Mouse (Mus musculus) thymus, adult 2 months (tissue): Measurements from ENCODE around the gene Ccdc32.

Experiments
- CTCF ChIP-seq: fragments of 200-500 bp; IDR thresholded peaks from 2 replicates; pipeline ENCODE4 v1.5.1; 2012; ENCODE audit warnings: mild to moderate bottlenecking, control low read depth, low read length, moderate library complexity, borderline replicate concordance; ENCODE audit not compliant: control insufficient read depth, poor library complexity, insufficient read depth; ENCODE audit errors: extremely low read depth
- POLR2A ChIP-seq: fragments of 200-500 bp; IDR thresholded peaks from 2 replicates; pipeline ENCODE4 v1.6.1; 2012; ENCODE audit warnings: mild to moderate bottlenecking, low read length, control low read depth, moderate library complexity; ENCODE audit not compliant: control insufficient read depth, poor library complexity, insufficient read depth; ENCODE audit errors: extremely low read depth

GRCm38 (mm10) chr2:119023154-119023660 is 6.0 kb downstream of the Ccdc32 start:
- TF ChIP-seq CTCF (no peak), POLR2A (no peak)
